Mouse (Mus musculus): ENCODE results near the gene Ppp1cc.

DNA sequence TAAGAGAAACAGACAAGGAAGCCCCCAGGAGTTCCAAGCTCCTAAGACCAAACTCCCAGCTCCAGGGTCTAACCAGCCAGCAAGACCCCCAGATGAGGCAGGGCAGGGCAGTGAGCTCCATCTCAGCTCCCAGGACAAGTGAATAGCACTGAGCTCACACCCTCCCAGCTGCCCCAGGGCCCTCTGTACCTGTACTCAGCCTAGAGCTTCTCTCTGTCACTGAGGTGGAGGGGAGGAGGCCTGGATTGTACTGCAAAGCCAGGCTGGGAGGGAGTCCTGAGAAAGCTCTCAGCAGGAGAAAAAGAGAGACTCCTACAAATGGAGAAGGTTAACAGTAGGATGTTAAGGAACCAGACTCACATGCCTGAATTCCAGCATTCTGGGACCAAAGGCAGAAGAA is 11.5 kb upstream of the Ppp1cc start:
- TF ChIP-seq CTCF (IDR thresholded peaks at IDR 0.05; ENCODE audit: borderline replicate concordance, insufficient read depth, low read depth, low read length): no peak
- TF ChIP-seq POLR2A (IDR thresholded peaks at IDR 0.05; ENCODE audit: borderline replicate concordance, insufficient read depth, low read length): no peak

Data from cerebellum, adult 2 months (tissue).